In genomic region chr12:51001722-51002592, GRCm38 (mm10) we compare ENCODE assay signal across 10 mouse cellular contexts.
DNase-seq lines count a peak whose midpoint lies in the region; ATAC-seq and TF ChIP-seq lines count a peak whose summit lies in the region.
"Had no signal": no experiment of that assay in that cellular context is flagged by ENCODE, and none has a peak within 500 bp of the region (broad histone marks: within the 10 kb centered on the region; RNA-seq: fewer than 3 reads in every experiment).

No protein-coding gene starts in this region.

- peak; percentile 24 to 46 for DNase-seq in left cerebral cortex, postnatal 10 days (ENCODE audit: extremely low spot score in 1 of 2, low spot score in 2 of 2)
- DNase-seq in left cerebral cortex, postnatal 36 days (ENCODE audit: low spot score in 2 of 2) = no peak
- peak; percentile 21 for DNase-seq in embryonic facial prominence, embryonic 10.5 days (ENCODE audit: low spot score)
- DNase-seq in midbrain, postnatal 0 days (ENCODE audit: low spot score) = peak; percentile 78
- DNase-seq in B cell, adult 2 months = no peak
- DNase-seq in gastrocnemius, adult 18-20 months (ENCODE audit: low spot score) = no peak
- no peak for DNase-seq in gastrocnemius, adult 2 months
- DNase-seq: kidney, postnatal 10 days had no signal

- H3K36me3 ChIP-seq in embryonic facial prominence, embryonic 10.5 days (replicated peaks) = no peaks in the 10 kb centered on the region
- H3K36me3 ChIP-seq in hindbrain, embryonic 12.5 days = no peaks in the 10 kb centered on the region
- no peaks in the 10 kb centered on the region for H3K36me3 ChIP-seq in midbrain, postnatal 0 days (ENCODE audit: insufficient read depth, low read length)
- H3K36me3 ChIP-seq: G1E had no signal

- no peak overlapping the region for H3K9ac ChIP-seq in hindbrain, embryonic 12.5 days
- H3K9ac ChIP-seq in midbrain, postnatal 0 days (replicated peaks; ENCODE audit: low read length, poor library complexity, severe bottlenecking) = no peak overlapping the region

- no peaks in the 10 kb centered on the region for H3K9me3 ChIP-seq in embryonic facial prominence, embryonic 10.5 days
- no peaks in the 10 kb centered on the region for H3K9me3 ChIP-seq in hindbrain, embryonic 12.5 days (replicated peaks)
- 0 out of 2 replicates have a peak, but pooled peaks cover under 1% of the 10 kb centered on the region for H3K9me3 ChIP-seq in midbrain, postnatal 0 days (ENCODE audit: low read length)

- no peak overlapping the region for H3K27ac ChIP-seq in embryonic facial prominence, embryonic 10.5 days (replicated peaks)
- H3K27ac ChIP-seq in hindbrain, embryonic 12.5 days = peak overlapping the region; percentile 78
- H3K27ac ChIP-seq in midbrain, postnatal 0 days (ENCODE audit: low read depth, low read length) = 0 out of 2 replicates have a peak overlapping the region, but pooled peaks have one; percentile 13
- H3K27ac ChIP-seq in gastrocnemius, adult 2 months = no peak overlapping the region

- peak; percentile 85 for ATAC-seq in hindbrain, embryonic 12.5 days (ENCODE audit: low FRiP score)
- ATAC-seq in midbrain, postnatal 0 days (ENCODE audit: low FRiP score) = peak; percentile 66

- H3K27me3 ChIP-seq in embryonic facial prominence, embryonic 10.5 days (replicated peaks; ENCODE audit: low read depth, poor library complexity, severe bottlenecking) = peaks cover 33% of the 10 kb centered on the region
- peaks cover 44% of the 10 kb centered on the region for H3K27me3 ChIP-seq in hindbrain, embryonic 12.5 days
- peaks cover 4% of the 10 kb centered on the region; the same call in 1 of the 2 replicates for H3K27me3 ChIP-seq in midbrain, postnatal 0 days (ENCODE audit: insufficient read depth, low read length)

- H3K4me2 ChIP-seq in hindbrain, embryonic 12.5 days (replicated peaks) = peak overlapping the region; percentile 25; the same call in 1 of the 2 replicates
- H3K4me2 ChIP-seq in midbrain, postnatal 0 days (ENCODE audit: low read depth, low read length, poor library complexity, severe bottlenecking) = peak overlapping the region; percentile 13; the same call in 1 of the 2 replicates

- 28% methylated on average over 12 of the region's 12 CpGs for WGBS in embryonic facial prominence, embryonic 10.5 days
- WGBS in hindbrain, embryonic 12.5 days = 13% methylated on average over 12 of the region's 12 CpGs
- WGBS in midbrain, postnatal 0 days = 6% methylated on average over 12 of the region's 12 CpGs

- intact Hi-C loops in left cerebral cortex, postnatal 10 days (cut with DNase I) = no loop called here
- intact Hi-C loops in left cerebral cortex, postnatal 36 days (cut with DNase I) = loop anchor here (10.0 kb wide), 1 partner anchor 183 kb away; no protein-coding TSS in a partner anchor
- intact Hi-C loops in gastrocnemius, adult 2 months (cut with DNase I) = loop anchor here (10.0 kb wide), 1 partner anchor 183 kb away; no protein-coding TSS in a partner anchor

- H3K4me1 ChIP-seq in embryonic facial prominence, embryonic 10.5 days = peaks cover 22% of the 10 kb centered on the region
- peaks cover 29% of the 10 kb centered on the region for H3K4me1 ChIP-seq in hindbrain, embryonic 12.5 days
- H3K4me1 ChIP-seq in midbrain, postnatal 0 days (ENCODE audit: insufficient read depth, low read length) = no peaks in the 10 kb centered on the region

- TF ChIP-seq CTCF in midbrain, postnatal 0 days (IDR thresholded peaks at IDR 0.05) = no peak
- TF ChIP-seq CTCF in gastrocnemius, adult 2 months (IDR thresholded peaks at IDR 0.05) = no peak

- H3K4me3 ChIP-seq in embryonic facial prominence, embryonic 10.5 days = no peak overlapping the region
- H3K4me3 ChIP-seq in hindbrain, embryonic 12.5 days = no peak overlapping the region
- no peak overlapping the region for H3K4me3 ChIP-seq in midbrain, postnatal 0 days (ENCODE audit: low read depth, low read length)
- no peak overlapping the region for H3K4me3 ChIP-seq in gastrocnemius, adult 2 months

Comparison
In these comparisons a context has a peak if more than half of its experiments do, and no peak if none do; other contexts are left out.
1. DNase-seq: peak in left cerebral cortex, postnatal 10 days (2 of 2), embryonic facial prominence, embryonic 10.5 days (single experiment) and midbrain, postnatal 0 days (single experiment); none in left cerebral cortex, postnatal 36 days (0 of 2), B cell, adult 2 months (0 of 2), gastrocnemius, adult 18-20 months (single experiment) and gastrocnemius, adult 2 months (single experiment).
2. H3K27ac ChIP-seq: peak in hindbrain, embryonic 12.5 days (single experiment) and midbrain, postnatal 0 days (single experiment); none in embryonic facial prominence, embryonic 10.5 days (single experiment) and gastrocnemius, adult 2 months (single experiment).